Mouse (Mus musculus) E14TG2a.4 (cell line): ENCODE data around the gene Shb.

Experiments used
- CTCF ChIP-seq: conservative IDR thresholded peaks from 2 replicates; pipeline ENCODE4 v1.5.1; 2014; ENCODE audit warnings: low read length
- NANOG ChIP-seq: IDR thresholded peaks from 2 replicates; pipeline ENCODE4 v1.6.1; 2014; ENCODE audit warnings: borderline replicate concordance, low read length, mixed read lengths
- POU5F1 ChIP-seq: IDR thresholded peaks from 2 replicates; pipeline ENCODE4 v1.6.1; 2014; ENCODE audit warnings: low read length, borderline replicate concordance

DNA sequence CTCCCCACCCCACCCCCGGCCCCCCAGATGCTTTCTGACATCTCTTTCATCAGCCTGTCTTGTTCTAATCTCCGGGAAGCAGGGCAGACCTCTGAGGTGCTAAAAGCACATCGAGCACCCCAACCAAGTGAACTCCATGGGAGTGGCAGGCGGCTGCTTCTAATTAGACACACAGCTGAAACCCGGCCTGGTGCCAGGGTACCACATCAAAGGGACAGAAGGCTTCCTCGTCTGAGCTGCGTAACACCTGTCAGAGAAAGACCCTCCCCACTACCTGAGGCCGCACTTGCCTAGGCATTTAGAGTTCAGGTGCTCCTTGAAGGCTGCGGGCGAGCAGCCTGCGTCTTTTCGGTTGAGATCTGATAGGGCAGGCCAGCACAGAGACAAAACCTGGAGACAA lies 67.7 kb downstream of the Shb start:
- no peak for TF ChIP-seq CTCF
- no peak for TF ChIP-seq NANOG
- no peak for TF ChIP-seq POU5F1
